Mouse (Mus musculus) gastrocnemius, postnatal 10 days (tissue): ENCODE measurements at regions not wholly inside any gene's neighbourhood (a gene's known extent, or its start where the extent isn't known, plus 50 kb on each side); places are given as distances from the start of the nearest gene placed in this dataset.

Experiments
- DNase-seq: peaks from one replicate; pipeline ENCODE4 v3.0.0; 2021; ENCODE audit warnings: mixed read lengths

DNA sequence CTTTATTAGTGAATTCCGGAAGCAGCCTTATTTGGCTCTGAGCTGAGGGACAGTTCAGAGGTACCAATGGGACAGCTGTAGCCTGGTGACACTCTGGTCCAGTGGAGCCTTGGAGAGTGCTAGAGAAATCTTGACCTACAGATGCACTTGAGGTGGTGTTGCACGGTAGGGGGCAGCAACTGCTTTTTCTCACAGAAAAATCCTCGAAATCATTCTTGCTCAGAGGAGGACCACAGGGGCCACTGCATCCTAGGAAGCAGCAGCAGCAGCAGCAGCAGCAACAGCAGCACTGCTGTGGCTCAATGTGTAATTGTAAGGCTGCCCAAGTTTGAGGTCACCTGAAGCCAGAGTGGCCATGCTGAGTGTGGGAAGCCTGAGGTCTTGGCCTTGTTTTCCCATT is 299.7 kb upstream of the Ppp2r3a start:
- no peak for DNase-seq

DNA sequence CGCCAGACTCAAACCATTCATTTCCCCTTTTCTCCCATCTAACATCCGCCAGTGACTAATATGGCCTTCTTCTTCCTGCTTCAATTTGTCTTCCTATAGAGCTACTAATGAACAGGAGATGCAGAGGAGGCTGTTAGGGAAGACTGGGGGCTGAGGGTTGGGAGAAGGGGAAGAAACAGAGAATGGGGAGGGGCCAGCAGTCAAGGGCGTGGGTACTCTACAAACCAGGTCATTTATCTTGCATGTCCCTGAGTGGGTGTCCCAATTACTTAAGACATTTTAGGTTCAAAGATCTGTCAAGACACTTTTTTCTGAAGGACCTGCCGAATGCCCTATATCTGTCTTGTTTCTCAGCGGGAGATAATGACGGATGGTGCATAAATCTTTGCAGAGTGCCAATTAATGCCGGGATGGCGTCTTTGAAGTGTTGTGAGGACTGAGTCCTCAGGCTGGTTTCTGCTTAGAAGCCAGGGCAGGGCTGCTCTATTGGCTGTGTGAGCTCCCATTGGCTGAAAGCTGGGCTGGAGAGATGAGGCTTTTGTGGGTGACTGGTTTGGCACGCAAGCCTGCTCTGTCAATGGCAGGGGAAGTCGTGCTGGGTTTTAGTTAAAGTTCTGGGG is 294.7 kb upstream of the Ppp2r3a start:
- DNase-seq: no peak

DNA sequence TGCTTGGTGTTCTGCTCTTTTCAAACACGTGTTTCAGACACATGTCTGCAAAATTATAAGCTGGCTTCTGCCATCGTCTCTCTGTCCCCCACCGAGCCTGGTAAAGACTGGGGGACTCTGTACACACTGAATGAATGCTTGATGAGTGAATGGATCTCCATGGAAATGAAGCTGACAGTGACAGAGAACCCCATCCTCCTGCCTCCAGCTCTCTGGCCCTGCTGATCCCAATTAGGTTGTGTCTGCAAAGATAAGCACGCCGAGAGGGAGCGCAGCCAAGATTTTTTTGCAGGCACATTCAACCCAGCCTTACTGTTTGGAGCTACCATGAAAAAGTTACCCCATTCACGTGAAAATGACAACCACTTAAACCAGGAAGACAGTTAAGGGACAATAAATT is 266.5 kb upstream of the Ppp2r3a start:
- DNase-seq: no peak

DNA sequence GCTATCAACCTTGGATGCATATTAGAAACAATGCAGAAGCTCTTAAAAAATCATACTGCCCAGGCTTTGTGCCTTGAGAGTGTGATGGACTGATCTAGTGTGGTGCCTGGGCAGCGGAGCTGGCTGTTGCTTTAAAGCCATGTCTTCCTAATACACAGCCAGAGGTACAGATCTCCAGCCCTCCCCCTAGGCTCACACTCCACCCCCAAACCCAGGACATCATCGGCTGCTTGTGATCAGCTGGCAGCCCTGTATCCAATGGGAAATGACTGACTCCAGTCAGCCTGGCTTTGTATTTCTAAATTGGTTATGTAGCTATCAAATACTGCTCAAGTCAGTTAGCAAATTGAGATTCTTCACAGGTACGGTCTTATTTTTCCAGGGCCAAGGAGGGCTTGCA is 259.2 kb upstream of the Ppp2r3a start:
- DNase-seq: no peak

DNA sequence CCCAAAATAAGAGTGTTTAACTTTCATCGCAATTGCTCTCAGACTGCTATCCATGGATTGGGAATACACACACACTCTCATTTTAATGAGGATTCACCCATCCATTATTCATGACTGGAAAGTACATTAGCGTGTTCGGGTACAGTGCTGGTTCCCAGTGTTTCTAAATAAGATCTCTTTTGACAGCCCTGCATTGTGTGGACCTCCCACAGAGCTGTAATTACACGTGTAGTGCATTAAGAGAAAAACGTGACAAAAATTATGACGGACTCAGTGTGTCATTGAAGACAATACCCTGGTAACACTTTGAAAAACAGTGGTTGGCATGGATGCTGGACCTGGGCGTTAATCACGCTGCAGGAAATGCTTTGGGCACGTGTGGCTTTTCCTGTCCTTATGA is 257.6 kb upstream of the Ppp2r3a start:
- no peak for DNase-seq

DNA sequence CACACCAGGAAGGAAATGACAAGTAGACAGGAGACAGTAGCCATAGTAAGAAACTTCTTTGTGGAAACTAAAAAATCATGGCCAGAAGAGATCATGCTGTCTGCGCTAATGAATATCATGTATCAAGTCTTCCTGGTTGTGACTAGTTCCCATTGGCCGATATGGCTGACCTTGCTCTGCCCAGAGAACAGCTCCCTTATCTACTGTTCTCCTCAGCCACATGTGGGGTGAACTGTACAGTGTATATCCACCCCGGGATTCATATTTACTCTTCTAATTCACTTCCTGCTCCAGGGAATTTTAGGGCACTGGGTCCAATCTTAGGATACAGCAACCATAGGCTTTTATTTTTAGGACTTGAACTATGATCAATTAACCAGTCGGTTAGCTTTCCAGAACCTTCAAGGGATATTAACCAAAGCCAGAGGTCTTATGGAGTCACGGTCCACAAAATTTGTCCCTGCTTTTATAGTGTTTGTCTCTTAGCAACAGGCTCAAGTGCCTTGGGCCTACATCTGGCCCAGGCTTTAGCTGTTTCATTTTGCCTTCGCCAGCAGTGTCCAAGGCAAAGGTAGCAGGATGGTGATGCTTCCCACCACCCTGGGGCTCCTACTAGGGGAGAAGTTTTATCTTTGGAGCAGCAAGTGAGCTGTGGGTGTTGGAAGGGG is 255.6 kb upstream of the Ppp2r3a start:
- DNase-seq: no peak

DNA sequence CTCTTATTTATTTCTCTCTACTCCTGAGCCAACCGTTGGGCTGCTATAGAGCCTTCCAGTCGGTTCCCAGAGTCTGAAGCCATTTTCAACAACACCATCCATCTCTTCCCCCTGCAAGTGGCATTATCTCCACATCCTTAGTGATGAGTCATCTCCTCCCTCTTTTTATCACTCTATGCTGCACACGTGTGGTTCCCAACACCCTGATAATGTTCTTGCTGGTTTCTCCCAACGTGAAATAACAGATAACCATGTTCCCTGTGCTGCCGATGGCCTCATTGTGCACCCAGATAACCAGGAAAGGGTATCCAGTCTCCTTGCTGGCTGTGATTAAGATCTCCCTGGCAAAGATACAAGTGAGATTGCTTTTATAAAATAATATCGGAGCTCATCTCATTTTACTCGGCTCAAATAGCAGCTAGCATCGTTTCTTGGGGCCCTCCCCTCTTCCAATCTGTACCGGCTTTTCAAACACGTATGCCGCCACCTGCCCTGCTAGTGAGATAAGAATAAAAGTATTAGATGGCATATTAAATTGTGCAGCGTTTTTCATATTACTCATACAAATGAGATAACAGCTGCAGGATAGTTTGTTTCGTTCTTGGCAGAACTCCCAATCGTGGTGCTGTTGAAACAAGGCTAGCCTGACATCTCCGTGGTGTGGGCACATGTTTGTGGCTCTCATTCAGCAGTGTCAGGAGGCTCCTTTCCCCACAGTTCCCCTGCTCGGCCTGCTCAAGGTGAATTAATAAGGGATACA is 250.3 kb upstream of the Ppp2r3a start:
- no peak for DNase-seq

DNA sequence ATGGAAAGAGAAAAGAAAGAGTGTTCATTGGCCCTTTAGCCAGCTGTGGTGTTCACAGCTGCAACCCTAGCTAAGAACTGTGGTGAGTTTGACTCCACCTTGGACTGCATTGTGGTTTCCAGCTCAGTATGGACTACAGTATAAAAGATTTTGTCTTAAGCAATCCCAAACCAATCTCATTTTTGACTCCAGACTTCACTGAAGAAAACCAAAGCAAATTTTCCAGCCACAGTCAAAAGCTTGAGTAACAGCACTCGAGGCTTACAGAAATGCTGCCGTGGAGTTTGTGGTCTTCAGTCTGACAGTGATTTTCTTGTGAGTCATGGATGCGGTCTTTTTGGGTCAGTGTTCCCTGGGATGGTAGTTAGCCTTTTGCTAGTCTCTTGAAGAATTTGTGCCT is 249.4 kb upstream of the Ppp2r3a start:
- no peak for DNase-seq

DNA sequence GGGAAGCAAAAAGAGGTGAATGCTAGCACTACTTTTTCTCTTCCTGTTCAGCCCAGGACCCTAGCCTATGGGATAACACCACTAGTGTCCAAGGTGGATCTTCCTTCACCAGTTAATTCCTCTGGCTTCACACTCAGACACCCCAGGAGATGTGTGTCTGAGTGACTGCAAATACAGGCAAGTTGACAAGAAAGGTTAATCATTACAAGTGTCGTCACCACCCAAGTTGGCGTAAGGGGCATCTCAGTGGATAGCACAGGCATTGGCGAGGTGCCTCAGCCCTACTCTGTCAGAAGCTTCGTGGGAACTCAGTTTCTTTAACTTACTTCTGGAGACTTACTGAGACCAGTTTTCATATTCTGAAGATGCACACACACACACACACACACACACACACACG is 247.1 kb upstream of the Ppp2r3a start:
- no peak for DNase-seq

DNA sequence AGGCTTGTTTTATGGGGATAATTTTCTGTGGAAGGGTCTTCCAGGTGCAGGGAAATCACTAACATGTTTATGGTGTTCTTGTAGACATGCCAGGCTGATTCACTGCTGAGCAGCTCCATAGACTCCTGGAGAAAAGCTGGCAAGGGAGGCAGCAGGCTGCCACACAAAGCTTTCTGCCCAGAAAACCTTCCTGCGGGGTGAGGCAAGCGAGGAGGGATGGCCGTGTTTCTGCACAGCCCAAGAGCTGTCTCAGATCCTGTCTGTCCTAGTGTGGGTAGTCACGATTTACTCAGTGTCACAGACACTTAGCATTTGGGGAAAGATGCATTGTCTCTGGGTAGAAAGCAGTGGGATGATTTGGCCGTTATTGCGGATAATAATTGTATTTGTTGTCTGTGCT is 244.2 kb upstream of the Ppp2r3a start:
- DNase-seq: no peak

DNA sequence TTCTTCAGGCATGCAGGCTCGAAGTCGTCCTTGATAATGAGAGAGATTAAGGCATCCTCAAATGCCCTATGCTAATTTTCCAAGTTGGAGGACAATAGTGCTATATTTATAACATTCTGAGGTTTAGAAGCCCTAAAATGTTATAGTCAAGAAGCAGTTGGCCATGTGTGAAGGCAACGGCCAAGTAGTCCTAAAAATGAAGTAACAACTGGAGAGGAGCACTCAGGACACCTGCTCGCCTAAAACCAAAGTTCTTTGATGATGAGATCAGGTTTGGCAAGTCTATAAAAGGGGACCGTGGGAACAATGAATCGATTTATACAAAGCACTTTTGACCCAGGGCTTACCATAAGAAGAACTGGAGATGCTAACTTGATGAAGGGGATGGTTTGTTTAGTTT is 237.4 kb upstream of the Ppp2r3a start:
- no peak for DNase-seq

DNA sequence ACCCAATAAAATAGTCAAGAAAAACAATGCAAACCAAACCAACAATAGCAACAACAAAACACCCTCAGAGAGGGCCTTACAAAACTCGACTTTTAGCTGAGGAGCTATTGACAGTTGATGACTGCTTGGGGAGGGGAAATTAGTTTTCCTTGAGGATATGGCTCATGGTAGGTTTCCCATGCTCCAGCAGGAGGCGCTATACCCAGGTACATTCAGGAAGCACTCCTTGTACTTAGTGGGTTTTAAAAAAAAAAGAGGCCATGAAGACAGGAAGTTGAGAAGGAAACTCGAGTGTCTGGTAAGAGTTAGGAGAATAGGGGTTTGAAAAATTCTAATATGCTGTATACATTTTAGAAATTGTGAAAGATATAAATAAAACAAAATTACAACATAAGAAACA is 224.6 kb upstream of the Ppp2r3a start:
- no peak for DNase-seq

DNA sequence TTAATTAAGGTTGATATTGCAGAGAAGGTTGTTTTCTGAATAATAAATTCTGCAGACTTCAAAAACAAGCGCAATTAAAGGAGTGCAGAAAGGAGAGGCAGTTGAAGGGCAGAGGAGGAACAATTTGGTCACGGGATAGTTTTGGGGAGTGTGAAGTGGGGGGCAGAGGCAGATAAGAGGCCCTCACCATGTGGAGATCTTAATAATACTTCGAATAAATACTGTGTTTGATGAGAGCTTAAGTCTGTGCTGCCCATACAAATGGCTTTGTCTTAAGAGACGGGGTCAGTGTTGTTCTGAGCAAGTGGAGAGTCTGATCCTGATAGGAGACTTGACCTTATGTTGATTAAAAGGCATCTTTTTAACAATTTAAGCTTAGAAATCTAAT is 221.5 kb upstream of the Ppp2r3a start:
- DNase-seq: no peak

DNA sequence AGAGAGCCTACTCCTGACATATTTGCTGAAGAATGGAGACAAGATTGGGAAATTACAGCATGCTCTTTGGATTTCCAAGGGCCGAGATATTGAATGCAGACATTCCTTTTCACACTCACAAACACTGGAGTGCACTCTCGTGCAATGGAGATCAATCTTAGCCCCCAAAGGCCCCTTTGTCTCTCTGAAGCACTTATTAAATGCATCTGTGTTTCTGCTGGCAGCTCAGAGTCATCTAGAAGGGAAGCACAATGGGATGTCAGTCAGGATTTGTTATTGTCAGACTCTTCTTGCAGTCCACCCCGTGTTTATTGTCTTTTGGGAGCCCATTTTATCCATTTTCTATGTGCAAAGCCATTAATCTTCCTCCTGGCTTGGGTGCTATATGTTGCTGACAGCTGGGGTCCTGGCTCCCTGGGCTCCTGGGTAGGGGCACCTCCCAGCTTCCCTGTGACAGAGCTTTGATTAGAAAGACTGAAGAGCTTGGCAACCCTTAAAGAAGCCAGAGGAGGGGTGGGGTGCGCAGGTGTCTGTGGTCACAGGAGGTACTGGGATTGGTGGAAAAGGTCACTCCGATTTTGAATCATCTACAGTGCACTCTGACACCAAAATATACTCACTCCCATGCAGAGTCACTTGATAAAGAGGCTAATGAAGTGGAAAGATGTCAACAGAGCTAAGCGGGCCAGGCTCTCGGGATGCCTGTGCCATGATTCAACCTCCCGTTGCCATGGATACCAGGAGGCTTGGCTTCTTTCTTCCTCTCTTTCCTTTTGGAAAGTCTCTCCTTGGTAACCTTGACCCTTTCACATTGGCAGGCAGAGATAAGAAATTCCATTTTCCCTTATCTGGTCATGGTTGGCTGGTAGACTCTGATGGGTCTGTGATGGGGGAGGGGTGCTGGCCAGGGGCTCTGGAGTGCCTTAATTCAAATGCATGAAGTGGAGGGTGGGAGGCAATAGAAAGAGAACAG is 220.8 kb upstream of the Ppp2r3a start:
- DNase-seq: no peak

DNA sequence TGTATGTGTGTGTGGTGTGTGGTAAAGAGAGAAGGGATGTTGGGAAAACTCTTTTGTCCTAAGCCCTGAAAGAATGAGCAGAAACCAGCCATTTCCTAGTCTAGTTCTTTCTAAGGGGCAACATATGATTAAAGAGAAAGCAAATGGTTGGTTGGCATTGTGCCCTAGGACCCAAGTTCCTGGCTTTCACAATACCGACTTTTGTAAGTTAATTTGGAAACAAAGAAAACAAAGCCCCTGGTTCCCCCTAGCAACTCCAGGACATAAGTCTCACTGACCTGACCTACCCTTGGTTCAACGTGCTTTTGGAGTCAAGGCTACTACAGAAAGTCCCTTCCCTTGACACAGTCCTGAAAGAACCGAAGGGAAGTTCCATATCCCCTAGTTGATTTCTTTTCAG is 220.1 kb upstream of the Ppp2r3a start:
- DNase-seq: no peak

DNA sequence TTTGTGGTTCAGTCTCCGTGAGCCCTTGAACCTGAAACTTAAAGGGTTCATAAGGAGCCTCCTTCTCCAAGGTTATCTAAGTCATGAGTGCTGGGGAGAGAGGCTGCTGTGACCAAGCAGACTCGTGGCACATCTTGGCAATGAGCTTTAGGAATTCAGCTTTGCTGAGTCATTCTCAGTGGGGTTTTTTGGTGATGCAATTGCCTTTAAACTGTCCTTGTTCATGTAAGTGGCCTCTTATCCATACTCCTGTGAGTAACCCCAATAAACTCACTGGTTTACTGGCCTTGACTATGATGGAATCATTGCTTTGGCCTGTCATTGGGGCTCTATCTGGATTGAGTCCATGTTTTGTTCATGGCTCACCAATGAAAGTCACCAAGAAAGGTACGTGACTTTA is 218.2 kb upstream of the Ppp2r3a start:
- DNase-seq: no peak

DNA sequence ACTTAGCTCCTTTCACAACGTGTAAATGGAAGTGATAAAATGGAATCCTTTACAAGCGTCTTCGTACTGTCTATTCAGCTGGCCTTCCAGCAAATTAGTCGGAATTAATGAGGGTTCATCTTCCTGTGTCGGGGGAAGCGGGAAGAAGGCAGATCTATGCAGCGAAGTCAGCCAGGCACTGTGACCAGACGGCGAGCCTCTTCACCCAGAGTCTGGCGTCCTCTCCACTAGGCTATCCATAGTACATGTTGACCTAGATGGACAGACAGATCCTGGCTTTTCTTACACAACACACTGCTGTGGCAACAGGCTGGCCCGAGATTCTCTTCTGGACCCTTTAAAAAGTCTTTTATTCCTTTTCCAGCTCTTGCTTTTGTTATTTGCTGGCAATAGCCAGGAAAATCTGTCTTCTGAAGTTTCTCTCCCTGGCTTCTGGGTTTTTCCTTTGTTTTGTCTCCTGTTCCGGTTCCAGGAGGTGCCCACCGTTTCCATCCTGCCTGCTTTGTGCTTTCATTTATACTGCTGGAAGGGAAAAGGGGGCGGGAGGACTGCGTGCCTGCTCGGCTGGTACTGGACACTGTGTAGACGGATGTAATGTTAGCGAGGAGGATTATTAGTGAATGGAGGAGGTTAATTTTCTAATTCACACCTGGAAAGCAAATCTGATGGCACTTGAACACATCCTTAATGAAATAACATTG is 213.3 kb upstream of the Ppp2r3a start:
- DNase-seq: no peak

DNA sequence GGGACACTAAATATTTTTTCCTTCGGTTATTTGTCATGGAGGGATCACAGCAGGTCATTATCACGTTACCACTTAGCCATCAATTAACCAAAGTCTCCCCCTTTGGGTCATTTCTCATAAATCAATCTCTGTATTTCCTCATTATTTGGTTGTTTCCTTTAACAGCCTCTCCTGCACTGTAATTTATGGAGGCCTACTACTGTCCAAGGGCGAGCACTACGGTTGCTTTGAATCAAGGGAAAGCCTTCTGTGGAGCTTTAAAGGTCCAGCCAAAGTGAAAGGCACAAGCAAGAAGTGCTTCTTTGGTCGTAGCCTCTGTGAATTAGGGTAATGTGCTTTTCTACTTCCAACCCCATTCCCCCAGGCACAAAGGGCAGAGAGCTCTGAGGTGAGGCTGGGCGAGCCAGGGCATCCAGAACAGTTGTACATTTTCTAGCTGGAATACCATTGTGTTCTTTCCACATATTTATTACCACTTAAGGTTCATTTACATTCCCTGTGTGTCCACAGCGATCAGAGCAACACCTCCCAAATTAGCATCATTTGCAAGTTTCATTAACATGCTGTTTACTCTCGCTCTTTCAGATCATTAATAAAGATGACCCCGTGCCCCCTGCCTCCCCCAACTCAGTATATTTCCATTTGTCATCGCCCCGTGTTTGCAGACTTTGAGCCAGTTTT is 207.5 kb upstream of the Ppp2r3a start:
- DNase-seq: no peak

DNA sequence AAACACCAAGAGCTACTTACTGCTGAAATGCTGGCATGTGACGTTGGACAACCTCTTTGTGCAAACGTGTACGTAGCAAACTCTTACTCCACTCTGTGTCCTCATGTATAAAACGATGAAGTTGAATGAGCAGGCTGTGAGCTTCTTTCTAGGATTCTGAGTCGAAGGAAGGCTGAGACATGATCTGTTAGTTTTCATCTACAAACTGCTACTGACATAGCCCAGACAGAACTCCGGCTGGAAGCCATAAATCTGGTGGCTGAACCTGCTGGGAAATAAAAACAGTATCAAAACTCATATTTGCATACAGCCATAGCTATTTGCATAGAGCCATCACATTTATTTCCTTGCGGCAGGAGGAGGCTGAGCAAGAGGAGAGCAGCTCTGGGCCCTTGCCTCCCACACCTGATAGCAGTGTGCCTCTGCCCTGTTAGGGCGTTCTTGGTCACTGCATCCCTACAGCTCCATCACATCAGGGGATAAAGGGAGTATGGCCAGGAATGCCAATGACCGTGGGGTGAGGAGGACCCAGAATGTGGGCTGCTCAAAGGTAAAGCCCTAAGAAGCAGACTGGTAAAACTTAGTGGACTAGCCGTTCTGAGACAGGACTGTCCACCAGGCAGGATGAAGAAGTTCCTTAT is 206.8 kb upstream of the Ppp2r3a start:
- no peak for DNase-seq

DNA sequence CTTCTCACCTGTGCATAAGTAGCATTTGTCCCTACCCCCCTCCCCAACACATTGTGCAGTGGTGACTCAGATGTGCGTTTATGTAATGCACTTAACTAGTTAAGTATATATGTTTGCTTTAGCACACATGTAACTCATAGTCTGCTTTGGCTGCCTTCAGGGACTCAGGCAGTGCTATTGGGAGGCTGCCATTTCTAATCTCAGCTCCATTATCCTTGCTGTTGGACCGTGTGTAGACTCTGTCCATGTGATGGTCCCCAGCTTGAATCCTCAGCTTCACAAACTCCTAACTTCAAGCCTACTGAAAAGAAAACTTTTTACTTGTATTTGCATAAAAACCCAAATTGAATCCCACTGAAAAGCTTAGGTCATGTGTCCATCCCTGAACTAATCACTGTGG is 194.7 kb upstream of the Ppp2r3a start:
- no peak for DNase-seq

DNA sequence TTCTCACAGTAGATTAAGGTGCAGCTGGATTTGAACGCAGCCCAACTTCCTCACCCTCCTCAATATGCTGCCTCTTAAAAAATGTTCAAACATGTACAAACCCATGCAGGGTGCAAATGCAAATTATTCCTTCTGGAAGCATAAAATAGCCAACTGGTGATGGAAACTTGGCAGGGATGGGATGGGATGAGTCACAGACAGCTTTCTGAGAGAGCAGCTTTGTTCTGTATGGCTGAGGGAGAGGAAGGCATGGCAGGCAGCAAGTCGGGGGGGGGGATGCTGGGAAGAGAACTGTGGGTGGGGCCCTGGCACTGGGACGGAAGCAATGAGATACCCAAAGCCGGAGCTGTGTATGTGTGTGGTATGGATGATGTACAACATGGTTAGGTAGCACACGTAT is 194.2 kb upstream of the Ppp2r3a start:
- peak; percentile 13 for DNase-seq
